Mouse (Mus musculus) telencephalon, adult 2 months (tissue): Measurements from ENCODE around the gene Adam33.
A peak's percentile ranks its signal among the peaks of the same experiment; 100 is the strongest.
"Not testable (repeated sequence)": the region's sequence is repeated elsewhere in the genome, so short reads cannot be mapped to it uniquely, and the experiment has no call there.

Experiments
- DNase-seq: peaks from one replicate; pipeline ENCODE4 v3.0.0-alpha.2; 2011; ENCODE audit warnings: low read depth, low spot score

Gene Adam33

DNA sequence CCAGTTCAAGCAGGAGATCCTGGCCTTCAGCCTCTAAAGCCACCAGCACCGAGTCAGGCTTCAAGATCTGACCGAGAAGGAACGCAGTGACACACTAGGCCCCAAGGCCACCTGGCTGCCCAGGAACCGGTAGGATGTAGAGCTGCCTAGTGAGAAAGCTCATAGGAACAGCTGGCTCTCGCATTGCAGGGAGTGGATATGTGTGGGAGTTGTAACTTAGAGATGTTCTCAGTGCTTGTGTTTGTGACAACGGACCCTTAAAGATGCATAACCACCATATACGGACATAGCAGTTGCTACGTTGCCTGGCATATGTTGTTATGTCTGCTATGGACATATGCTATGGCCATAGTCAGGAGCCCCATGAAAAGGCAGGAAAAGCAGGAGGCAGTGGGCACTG lies 4.9 kb downstream of the Adam33 start:
- no peak for DNase-seq

DNA sequence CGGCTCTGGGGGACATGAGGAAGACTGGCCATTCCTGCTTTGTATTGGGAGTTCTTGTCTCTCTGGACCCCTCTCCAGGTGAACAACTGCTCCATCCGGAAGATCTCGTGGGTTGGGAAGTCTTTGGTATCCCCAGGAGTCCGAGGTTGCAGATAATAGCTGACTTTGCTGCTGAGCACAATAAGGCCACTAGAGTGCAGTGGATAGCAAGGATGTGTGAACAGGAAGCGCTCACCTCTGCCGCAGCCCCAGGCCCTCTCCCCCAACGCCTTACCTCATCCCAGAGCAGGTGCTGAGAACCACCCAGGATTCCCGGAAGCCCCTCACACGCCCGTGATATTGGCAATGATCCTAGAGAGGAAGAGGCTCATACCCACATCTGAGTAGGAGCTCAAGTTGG lies 7.4 kb downstream of the Adam33 start:
- DNase-seq = no peak

DNA sequence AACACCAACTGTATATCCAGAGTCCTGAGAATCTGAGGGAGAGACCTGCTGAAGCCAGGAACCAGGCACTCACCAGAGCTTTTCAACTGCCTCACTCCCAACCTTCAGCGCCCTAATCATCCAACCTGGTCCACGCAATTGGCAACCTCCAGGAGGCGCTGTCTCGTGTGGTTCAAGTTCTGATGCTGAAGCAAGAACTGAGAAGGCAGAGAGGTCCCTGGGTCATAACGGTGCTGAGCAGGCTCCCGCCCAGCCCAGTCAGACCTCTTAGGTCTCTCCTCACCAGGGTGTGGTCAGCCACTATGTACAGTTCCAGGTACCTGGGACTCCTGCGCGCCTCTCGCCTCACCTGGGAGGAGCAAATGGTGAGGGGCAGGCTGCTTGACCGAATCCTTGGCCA lies 8.0 kb downstream of the Adam33 start:
- no peak for DNase-seq

DNA sequence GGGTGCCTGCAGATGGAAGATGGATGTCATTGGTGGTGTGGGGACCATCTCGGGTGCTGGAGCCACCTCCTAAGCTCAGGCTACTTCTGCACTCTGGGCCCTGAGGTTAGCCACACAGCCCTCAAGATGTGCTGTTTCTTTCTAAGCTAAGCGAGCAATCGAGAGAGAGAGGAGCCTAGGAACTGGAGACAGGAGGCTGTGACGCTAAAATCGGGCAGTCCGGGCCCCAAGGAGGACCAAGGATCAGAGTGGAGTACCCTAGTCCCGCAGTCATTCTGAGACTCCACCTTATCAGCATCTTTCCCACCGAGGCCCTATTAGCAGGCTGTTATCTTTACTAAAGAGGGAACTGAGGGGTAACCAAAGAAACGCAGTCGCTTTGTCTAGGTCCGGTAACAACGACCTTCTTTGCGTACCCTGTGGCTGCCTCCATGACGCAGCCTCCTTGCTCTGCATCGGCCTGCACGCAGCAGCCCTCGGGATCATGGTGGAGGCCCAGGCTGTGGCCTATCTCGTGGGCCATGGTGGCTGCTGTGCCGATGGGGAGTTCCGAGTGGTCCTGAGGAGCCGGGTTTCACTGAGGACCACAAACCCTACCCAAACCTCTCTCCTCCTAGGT lies 8.9 kb downstream of the Adam33 start:
- DNase-seq = no peak

DNA sequence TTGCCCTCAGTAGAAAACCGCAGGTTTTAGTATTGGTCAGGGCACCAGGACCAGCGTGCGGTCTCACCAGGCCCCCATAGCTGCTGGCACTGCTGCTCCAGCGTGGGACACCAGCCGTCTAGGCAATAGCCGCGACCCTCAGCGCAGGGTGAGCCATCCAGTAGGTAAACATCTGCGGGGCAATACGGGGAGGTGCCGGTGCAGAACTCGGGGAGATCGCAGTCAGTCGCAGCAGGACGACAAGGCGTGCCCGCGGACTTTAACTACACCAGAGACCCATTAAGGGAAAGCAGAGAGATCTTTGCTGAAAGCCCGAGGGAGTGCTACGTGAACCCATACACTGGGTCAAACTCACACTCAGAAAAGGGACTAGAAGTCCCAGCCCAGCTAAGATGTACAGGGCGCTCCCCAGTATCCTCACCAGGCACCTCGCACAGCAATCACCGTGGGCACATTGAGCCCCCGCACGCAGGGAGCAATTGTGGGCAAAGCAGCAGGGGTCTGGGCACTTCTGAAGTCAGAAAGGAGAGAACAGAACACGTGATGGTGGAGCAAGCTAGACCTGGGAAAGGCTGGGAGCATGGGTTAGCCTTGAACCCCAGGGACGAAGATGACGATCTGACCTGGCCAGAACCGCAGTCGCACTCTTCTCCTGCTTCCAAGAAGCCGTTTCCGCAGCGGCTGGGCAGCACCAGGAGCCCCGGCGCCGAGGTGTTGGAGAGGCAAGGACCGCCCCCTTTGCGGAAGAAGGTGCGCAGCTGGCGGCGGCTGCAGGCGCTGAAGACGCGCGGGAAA lies 9.6 kb downstream of the Adam33 start:
- DNase-seq = no peak

DNA sequence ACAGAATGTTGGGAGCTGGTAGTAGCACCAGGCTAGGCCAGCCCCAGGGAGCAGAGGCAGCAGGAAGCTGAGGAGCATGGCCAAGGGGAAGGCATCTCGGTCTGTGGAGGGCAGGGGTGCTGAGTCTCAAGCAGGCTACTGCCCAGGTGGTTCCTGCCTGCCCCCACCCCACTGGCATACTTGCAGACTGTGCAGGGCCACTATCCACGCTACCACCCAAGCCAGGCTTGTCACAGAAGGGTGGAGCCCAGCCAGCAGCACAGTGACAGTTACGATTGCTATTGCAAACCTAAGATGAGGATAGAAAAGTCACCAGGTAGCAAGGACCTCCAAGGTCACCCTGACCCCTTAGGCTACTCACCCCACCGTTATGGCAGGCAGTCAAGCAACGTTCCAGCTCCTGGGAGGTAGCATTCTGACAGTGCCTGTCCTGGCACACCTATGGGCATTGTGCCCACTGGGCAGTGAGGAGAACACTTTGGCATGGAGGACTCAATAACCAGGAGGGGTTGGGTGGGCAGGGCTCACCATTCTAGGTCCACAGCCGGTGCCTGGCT lies 10.7 kb downstream of the Adam33 start:
- DNase-seq = no peak

DNA sequence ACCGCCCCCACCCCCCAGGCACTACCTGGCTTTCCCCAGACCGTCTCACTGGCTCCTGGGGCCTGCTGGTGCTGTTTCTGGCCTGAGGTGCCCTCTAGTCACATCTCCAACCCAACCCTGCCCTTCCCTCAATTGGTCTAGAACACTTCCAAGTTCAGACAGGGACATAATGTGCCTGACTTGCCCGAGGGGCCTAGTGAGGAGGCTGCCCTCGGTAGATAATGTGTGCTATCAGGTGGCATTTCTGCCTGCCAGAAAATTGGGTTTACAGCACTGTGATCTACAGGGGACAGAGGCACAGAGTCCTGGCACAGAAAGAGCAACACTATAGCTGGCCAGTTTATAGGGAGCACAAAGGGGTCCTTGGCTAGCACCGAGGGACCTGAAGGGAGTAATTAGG lies 11.6 kb downstream of the Adam33 start:
- no peak for DNase-seq

DNA sequence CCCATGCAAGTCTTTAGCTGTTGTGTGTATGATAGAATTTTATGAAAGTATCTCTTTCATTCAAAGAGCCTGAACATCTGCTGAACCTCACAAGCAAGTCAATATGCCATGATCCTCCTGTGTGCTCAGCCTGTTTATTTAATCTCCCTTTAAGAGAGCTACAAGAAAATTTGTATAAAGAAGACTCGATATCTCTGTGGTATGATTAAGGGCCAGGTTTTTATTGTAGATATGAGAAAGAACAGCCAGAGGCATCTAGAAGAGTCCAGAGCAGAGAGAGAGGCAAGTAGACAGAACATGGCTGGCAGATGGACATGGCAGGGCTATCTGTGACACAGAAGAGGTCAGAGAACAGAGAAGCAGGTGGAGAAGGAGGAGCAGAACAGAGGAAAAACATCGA lies 17.6 kb downstream of the Adam33 start:
- no peak for DNase-seq

DNA sequence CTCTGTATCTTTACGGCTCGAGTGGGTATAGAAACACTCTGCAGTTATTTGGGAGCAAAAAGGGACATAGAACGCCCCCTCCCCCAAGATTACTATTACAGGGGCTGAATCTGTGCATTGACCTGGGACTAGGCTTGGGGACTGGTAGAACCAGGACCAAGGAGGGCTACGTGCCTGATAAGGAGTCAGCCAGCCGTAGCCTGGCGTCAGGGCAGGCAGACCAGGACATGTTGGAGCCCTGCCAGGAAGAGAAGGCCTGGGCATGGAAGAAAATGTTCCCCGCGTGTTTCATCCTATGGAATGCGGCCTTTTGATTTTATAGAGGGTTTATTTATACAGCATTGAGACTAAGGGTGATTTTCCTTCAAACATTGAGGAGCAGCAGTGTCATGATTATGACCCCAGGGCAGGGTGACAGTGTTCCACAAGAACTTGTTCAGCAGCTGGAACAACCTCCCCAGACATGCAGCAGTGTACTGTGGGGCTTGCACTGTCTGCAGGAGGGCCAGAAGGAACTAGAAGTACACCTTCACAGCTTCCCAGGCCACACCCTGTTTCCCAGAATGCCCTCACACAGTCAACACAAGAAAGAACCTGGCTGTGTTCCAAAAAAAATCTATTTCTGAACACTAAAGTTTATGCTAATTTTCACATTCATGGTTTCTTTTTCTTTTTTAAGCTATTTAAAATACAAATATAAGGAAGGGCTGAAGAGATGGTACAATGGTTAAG lies 18.5 kb downstream of the Adam33 start:
- DNase-seq = no peak

DNA sequence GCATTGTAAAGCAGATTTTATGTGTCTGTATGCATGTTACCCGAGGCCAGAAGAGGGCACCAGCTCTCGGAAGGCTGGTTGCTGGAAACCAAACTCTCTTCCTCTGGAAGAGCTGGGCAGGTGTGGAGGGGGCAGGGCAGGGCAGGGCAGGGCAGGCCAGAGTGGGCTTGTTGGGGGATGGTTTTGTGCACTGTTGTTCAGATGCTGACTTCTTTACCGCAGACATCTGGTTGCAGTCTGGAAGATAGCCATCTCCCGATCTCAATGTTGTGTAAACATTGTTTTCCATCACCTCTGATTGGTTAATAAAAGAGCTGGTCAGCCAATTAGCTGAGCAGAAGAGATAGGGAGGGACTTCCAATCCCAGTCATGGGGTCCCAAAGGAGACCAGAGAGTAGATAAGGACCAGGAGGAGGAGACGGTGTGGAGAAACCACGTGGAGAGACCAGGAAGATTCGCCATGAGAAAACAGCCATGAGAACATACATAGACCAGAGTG lies 19.2 kb downstream of the Adam33 start:
- no peak for DNase-seq

DNA sequence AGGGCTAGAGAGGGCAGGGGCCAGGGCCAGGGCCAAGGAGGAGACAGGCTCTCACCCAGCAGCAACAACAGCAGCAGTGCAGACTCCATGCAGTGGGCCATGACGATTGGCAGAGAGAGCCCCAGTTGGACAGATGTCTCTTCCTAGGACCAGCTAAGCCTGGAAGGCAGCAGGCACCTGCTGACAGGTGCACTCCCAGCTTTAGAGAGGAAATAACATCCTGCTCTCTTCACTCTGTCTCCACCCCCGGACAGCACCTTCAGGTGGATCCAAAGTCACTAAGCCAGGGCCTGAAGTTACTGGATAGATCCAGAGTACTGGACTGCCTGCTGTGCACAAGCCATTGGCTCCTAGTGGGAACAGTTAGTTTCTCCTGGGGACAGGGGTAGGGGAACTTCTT lies 20.6 kb downstream of the Adam33 start, which contains the start of gene Gfra4:
Gene Gfra4 (minus strand): TSS at position 101 of the 400 bp plus-strand sequence.
- no peak for DNase-seq

DNA sequence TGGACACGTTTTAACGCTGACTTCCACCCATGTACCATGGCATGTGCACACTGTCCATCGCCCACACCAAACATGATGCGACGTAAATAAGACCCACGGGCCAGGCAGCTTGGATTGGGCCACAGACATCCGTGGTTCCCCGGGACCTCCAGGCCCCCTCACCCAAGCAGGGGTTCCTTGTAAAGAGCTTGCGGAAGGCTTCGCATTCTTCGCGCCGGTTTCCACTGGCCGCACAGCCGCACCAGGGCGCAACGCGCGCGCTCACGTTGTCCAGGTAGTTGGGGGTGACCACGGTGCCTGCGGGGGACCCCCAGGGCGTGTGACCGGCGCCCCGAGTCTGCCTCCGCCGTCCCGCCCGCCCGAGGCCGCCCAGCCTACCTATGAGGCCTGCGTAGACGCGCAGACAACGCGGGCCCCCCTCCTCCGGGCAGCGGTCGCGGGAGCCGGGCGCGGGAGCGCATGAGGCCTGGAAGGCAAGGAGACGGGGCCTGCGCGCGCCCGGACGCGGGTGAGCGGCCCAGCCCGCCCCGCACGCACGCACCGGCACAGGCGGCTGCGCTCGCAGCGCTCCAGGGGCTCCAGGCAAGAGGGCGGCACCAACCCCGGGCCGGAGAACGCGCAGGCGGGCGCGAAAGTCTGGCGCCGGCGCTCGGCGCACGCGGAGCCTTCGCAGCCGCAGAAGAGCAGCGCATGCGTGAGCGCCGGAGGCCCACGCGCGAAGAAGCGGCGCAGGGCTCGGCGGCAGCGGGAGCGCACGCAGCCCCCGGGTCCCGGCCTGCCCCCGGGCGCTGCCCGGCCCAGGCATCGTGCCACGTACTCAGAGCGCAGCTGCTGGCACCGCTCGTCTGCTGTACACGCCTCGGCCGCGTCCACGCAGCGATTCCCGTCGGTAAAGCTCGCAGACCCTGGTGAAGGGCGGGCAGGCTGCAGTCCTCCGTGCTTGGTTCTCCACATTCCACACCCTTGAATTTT lies 22.5 kb downstream of the Adam33 start:
- DNase-seq = peak; percentile 66

DNA sequence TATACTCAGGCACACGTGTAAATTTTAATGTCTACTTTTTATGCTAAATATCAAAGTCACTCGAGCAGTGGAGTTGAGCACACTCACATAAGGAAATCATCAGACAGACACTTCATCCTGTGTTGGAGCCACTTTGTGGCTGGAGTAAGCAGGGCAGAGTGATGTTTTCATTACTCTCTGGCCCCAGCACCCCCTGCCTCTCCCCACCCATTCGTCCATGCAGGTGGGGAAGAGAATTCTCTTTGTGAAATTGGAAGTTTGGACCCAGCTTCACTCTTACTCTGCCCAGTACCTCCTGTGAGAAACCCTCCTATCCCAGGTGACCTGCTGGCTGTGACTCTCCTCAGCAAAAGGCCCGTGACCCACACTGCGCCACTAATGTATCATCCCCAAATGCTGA lies 24.9 kb downstream of the Adam33 start:
- no peak for DNase-seq

DNA sequence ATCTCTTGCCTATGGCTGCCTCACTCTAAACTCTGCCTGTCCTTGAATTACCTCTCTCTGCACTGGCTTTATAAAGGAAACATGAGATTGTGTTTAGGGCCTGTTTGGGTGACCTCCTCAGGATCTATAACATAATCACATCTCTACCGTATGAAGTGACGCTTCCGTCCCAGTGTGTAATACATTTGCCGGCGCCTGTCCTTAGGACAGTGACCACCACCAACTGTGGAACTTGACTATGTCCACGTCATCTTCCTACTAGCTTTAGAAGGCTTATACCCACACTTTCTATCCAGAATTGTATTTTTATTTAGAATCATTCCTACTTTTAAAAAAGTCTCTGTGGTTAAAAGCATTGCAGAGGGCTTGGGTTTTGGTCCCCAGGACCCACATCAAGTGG lies 25.4 kb downstream of the Adam33 start:
- no peak for DNase-seq

DNA sequence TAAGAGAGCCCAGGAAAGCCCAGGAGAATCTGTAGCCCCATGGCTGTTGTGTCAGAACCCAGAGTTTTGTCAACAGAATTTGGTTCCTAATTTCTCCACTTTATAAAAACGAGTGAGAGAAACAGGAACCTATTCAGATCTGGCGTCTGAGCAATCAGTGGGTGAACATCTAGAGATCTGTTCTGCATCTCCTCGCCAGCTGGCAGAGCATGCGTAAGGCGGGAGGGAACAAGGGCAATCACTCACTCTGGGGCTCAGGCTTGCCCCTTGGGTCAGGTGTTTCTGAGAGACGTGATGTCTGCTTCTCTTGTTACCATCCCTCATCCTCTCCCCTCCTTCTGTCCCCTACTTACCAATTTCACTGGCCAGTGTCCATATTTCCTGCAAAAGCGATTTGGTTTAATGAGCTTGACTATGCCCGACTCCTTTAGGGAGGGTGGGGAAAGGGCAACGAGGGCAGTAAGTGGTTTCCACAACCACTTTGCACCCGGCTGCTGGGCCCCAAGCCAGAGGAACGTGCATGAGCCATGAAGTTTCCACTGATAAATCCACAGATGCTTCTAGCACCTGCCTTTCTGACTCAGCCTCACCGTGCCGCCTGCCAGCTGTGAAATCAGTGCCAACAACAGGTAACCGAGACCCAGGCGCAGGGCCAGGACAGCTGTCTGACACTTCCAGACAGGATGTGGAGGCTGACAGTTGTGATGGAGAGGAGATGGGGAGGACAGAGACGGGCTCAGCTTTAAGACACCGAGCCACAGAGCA lies 26.2 kb downstream of the Adam33 start:
- no peak for DNase-seq

DNA sequence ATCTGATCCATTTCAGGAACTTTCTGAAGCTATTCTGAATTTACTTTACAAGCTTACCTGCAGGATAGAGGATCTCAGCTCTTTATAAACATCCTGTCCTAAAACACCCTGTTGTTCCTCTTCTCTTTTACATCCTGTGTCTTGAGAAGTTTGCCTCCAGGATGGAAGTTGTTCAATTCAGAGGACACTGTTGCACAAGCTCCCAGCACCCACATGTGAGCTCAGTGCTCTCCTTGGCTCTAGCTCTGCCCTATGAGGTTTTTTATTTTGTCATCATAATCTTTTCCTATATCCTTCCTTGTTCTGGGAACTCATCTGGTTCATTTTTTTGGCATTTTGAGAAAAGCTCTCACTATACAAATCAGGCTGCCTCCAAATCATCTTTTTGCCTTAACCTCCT lies 26.9 kb downstream of the Adam33 start:
- DNase-seq = no peak

DNA sequence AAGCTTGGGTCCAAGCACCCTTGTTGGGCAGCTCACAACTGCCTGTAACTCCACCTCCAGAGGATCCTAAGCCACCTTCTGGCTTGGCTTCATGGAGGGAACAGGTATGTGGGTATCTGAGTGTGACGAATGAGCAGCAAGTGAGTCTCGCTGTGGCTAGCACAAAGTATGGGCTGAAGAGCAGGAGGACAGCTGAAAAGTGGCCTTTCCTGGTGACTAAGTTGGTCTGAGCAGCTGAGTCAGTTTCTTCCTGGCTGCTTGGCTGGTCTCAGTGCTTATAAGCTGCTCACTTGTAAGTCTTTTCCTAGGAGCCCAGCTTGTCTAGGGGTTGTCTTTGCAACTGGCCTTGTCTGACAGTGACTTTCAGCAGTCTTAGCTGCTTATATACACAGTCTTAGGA lies 27.3 kb downstream of the Adam33 start:
- DNase-seq = no peak

DNA sequence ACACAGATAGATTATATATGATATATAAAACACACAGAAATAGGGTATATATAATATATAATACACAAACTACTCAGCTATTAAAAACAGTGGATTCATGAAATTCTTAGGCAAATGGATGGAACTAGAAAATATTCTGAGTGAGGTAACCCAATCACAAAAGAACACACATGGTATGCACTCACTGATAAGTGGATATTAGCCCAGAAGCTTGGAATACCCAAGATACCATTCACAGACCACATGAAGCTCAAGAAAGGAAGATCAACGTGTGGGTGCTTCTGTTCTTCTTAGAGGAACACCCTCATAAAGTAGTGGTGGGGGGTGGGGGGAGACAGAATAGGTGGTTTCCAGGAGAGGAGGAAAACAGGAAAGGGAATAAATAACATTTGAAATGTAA lies 32.2 kb downstream of the Adam33 start:
- not testable (repeated sequence) for DNase-seq

DNA sequence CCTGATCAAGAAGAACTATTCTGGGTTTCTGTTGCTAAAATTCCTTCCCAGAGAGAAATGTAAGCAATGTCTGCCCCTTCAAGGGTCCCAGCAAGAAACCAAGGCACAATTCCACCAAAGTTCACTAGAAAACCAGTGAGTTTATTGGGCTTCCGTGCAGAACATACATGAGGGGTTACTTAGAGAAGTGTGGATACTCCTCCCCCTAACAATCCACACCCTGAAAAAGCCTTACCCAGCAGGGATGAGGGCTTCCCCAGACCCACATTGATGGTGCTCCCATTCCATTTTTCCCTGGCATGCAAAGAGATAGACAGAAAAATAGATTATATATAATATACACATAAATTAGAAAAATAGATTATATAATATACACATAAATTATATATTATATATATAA lies 32.6 kb downstream of the Adam33 start:
- DNase-seq = no peak

DNA sequence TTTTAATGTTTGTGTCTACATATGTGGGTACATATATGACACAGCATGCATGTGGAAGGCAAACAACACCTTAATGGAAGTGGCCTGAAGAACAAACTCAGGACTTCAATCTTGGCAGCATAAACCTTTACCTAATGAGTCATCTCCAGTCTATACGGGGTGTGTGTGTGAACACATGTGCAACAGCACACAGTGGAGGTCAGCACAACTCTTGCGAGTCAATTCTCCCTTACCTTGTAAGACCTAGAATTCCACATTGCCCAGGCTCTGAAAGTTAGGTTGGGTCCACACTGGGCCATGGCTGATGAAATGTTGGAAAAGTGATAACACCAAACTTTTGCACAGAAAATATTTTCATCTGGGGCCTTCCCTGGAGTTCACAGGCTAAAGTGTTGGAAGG lies 33.1 kb downstream of the Adam33 start:
- DNase-seq = no peak
